Mouse (Mus musculus): ENCODE data around the gene Gnb4. TPM values are rescaled to one million over a fixed set of nuclear protein-coding genes. Genes with fewer than 3 reads are reported as not detected.

Gnb4 gene
- total RNA-seq, 4 experiments from 2014 or later: 3.1 to 5.4 (median 4.8) TPM

DNA sequence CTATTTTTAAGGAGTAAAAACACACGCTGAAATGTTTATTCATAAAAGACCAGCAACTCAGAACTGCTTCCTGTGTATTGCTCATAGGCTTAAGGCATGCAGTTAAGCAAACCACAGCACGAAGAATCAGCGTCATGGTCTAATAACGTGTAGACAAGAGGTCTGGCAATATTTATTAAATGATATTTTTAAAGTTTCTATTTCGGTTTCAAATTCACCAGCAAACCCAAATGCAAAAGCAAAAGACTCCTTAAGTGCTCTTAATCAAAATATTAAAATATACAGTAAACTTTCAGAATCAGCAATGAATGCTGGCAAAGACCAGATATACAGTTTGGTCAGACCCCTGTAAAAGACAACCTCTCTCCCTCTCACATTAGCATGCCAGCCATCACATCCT lies 1.0 kb downstream of the Gnb4 start:
- DNase-seq (ENCODE audit: low spot score in 2 of 2): no peak

DNA sequence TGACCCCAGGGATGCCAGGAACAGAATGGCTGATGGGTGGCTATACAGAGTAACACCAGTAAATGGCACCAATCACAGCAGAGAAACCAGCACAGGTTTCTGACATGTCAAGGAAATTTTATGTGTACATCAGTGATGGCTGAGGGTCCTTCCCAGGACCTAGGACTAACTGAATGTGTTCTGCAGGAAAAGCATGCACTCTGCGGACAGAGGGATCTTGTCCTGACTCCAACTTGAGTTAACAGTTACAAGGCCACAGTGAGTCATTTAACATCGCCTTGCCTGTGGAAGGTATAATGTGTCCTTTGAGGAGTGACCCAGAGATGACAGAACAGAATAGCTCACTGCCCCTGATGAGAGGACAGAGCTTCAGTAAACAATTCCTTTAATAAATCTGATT lies 1.6 kb downstream of the Gnb4 start:
- no peak for DNase-seq (ENCODE audit: low spot score in 2 of 2)

DNA sequence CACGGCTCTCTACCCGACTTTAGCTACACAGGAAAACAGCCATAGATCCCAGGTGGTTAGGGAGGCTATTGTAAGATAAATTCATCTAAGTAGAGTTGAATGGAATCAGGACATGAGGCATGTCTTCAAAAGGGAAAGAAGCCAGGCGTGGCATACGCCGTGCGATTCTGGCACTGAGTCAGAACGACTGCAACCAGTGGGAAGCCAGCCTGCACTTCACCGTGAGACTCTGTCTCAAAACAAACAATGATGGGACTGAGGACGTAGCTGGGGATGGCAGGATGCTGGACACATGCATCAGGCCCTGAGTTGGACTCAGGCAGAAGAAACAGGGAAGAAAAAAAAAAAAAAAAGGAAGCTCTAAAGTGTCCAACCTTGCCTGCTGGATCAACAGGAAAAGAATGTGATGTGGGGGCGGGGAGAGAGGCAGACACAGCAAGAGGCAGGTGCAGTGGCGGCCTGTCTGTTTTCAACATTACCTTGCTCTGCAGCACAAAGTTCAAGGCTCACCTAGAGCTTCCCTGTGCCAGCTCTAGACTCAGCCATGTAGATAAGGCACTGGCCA lies 4.7 kb downstream of the Gnb4 start:
- DNase-seq (ENCODE audit: low spot score in 2 of 2): no peak

- DNase-seq (ENCODE audit: low spot score in 2 of 2): peak in 1 of 2 experiments; percentile 13
Observed at GRCm38 (mm10) chr3:32610560-32610959, 5.8 kb downstream of the Gnb4 start.

GRCm38 (mm10) chr3:32609233-32609632 lies 7.2 kb downstream of the Gnb4 start:
- DNase-seq (ENCODE audit: low spot score in 2 of 2): no peak

DNA sequence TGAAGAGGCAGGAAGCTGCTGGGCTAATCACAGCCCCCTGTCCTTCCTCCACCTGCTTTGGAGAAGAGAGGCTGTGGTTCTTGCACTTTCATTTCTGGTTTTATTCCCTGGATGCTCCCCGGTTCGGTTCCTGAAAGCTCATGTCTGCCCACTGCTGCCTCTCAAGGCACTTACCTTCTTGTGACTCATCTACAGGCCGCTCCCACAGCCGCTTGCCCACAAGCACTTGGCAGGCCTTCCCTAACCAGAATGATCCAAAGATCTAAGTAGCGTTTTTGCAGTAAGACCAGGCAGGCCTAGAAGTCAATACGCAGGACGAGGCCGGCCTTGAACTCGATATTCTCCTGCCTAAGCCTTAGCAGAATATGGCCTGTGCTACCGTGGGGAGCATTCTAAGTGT lies 15.3 kb downstream of the Gnb4 start:
- no peak for DNase-seq (ENCODE audit: low spot score in 2 of 2)

DNA sequence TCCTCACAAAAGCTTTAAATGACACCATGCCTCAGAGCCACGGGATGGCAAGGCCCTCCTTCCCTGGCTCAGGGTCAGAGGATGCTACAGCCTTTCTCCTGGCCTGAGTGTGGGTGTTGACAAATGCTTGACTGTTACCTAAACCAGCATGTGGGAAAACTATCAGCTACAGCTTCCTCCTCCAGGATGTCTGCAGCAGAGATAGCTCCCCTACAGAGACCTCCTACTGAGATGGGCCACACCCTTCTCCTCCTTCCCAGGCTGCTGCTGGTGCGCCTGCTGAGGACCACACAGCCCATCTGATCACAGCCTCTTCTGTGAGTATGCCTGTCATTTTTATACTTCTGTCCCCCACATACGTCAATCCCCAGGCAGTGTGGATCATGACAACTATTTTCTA lies 17.1 kb downstream of the Gnb4 start:
- no peak for DNase-seq (ENCODE audit: low spot score in 2 of 2)

- no peak for DNase-seq (ENCODE audit: low spot score in 2 of 2)
Observed at GRCm38 (mm10) chr3:32595080-32595479, 21.3 kb downstream of the Gnb4 start.

DNA sequence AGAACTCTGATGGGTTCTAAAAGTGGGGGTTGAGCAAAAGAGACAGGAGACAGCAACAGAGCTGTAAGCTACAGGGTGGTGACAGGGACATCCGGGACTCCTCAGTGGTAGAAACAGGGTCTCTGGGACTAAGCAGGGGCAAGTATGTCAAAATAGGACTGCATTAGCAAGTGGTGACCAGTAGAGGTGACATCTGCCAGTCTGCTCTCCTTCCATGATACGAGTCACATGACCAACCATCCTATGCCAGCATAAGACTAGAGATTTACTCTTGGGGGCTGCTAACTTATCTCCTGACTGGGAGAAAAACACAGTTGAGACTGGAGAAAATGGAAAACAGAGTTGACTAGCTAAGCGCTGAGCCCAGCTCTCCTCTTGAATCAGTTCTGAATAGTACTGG lies 30.1 kb downstream of the Gnb4 start:
- DNase-seq (ENCODE audit: low spot score in 2 of 2): no peak

DNA sequence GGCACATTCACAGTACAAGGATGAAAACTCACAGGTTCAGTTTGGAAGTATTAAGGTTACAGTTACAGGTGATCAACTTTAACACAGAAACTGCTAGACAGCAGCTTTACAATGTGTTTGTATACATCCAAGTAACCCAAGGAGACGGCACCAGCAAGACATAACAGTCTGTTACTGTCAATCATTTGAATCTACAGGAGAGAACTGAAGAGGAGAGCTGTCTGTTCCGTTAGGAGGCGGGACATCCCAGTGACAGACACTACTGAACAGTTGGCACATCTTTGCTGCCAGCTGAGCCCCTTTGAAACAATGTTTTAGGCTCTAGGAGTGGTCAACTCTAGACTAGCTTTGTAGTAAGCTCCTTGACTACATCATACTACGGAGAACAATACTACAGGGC lies 32.9 kb downstream of the Gnb4 start:
- no peak for DNase-seq (ENCODE audit: low spot score in 2 of 2)

DNA sequence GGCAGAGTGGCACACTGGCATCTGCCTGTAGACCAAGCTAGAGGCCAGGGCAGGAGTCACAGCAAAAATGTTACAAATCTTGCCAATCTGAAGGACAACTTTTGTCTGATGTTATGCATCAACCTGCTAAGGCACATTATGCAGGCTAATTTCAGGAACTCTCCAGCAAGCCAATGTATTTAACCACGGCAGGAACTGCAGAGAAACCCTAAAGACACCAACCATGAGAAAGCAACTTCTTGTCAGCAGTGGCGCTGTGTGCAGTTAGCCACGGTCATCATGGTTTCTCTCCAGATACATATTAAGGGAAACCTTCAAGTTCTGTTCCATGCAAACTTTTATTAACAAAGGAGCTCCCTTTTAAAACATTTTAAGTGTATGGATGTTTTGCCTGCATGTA lies 34.5 kb downstream of the Gnb4 start:
- DNase-seq (ENCODE audit: low spot score in 2 of 2): no peak

GRCm38 (mm10) chr3:32580738-32581137 lies 35.6 kb downstream of the Gnb4 start:
- no peak for DNase-seq (ENCODE audit: low spot score in 2 of 2)

- no peak for DNase-seq (ENCODE audit: low spot score in 2 of 2)
Observed at GRCm38 (mm10) chr3:32578772-32579171, 37.6 kb downstream of the Gnb4 start.

DNA sequence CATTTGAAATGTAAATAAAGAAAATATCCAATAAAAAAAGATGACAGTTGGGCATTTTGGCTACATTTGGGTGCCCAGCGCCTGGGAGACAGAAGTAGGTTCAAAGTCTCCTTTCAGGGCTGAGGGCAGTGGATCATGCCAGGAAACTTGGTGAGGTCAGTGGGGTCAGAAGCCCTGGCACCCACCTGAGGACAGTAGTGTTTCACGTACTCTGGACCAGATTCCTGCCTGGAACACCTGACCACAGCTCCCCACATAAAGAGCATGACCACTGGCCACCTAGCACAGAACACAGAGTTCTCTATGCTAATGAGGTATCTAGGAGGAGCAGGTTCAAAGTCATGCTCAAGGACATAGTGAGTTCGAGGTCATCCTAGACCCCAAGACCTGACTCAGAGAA lies 41.2 kb downstream of the Gnb4 start:
- no peak for DNase-seq (ENCODE audit: low spot score in 2 of 2)

GRCm38 (mm10) chr3:32573881-32574280 lies 42.5 kb downstream of the Gnb4 start:
- DNase-seq (ENCODE audit: low spot score in 2 of 2): no peak

GRCm38 (mm10) chr3:32573086-32573485 lies 43.3 kb downstream of the Gnb4 start:
- no peak for DNase-seq (ENCODE audit: low spot score in 2 of 2)

DNA sequence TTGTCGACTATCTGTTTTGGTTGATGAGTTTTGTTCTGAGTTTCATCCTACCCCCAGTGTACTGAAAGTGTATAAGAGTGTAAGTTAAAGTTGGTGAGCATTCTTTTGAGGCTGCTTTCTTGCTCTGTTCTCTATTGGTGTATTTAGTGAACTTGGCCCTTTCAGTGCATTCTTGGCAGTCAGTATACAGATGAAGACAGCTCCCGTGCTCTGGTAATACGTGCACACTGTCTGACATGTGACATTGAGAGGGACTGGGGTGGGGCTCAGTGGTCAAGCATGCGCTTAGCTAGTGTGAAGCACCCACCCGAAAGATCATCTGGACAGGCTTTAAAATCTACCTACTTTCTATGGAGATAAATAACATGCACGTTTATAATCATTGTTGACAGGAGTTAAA lies 53.0 kb downstream of the Gnb4 start:
- DNase-seq (ENCODE audit: low spot score in 2 of 2): no peak

GRCm38 (mm10) chr3:32553061-32553460 lies 63.3 kb downstream of the Gnb4 start:
- DNase-seq (ENCODE audit: low spot score in 2 of 2): no peak

DNA sequence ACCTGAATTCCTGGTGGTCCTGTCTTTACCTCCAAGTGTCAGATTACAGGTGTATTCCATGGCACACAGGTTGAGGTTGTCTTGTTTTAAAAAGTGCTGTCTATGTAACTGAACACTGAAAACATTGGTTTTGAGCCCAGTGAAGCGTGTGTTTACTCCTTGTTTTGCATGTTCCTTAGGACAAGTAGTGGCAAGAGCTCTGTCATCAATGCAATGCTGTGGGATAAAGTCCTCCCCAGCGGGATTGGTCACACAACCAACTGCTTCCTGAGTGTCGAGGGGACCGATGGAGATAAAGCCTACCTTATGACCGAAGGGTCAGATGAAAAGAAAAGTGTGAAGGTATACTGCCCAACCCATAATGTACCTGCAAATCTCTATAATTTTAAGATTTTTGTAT lies 78.3 kb downstream of the Gnb4 start:
- no peak for DNase-seq (ENCODE audit: low spot score in 2 of 2)

GRCm38 (mm10) chr3:32537556-32537955 lies 78.8 kb downstream of the Gnb4 start:
- peak; percentile 59 to 66 for DNase-seq (ENCODE audit: low spot score in 2 of 2)

GRCm38 (mm10) chr3:32535692-32536091 lies 80.7 kb downstream of the Gnb4 start:
- no peak for DNase-seq (ENCODE audit: low spot score in 2 of 2)
